Mouse (Mus musculus): Measurements from ENCODE around the gene Wdr3. TPM values are rescaled to one million over a fixed set of nuclear protein-coding genes. Genes with fewer than 3 reads are reported as not detected.
A peak's percentile ranks its signal among the peaks of the same experiment; 100 is the strongest.

The Wdr3 gene
- polyA plus RNA-seq, 1 experiment from 2014 or later, result 36.3 TPM

DNA sequence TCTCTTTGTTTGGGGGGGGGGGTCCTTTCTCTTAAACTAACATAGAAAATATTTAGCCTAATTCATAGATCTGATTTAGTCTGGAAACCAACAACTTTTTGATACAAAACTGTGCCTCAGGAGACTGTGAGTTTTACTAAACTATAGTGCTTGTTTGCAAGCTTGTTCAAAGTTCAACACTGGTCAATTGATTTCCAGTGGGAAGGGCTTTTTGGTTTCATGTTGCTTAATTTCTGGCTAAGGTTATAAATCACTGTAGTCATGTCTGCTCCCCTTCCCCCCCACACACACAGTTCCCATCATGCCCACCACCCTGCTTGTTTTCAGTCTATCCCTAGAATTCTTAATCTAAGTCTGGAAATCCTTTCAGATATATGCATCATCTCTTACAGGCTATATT lies 2.8 kb upstream of the Wdr3 start:
- Histone ChIP-seq H3K4me1 (ENCODE audit: control insufficient read depth, insufficient read depth, low read length) (peaks cover 7% of the 10 kb centered on the region; the same call in 1 of the 2 replicates), H3K9me3 (ENCODE audit: control insufficient read depth, low read depth, low read length) (no peaks in the 10 kb centered on the region), H3K27ac (ENCODE audit: low read length) (no peak overlapping the region), H3K4me3 (ENCODE audit: low read depth, low read length) (no peak overlapping the region), H3K36me3 (ENCODE audit: control insufficient read depth, insufficient read depth, low read length) (no peaks in the 10 kb centered on the region; the same call in 1 of the 2 replicates), H3K9ac (replicated peaks; ENCODE audit: low read depth, low read length) (no peak overlapping the region), H3K27me3 (ENCODE audit: control insufficient read depth, insufficient read depth, low read length) (no peaks in the 10 kb centered on the region), H3K4me2 (replicated peaks; ENCODE audit: low read depth, low read length) (no peak overlapping the region)
- no peak for ATAC-seq (ENCODE audit: insufficient number of reproducible peaks, insufficient read depth, low FRiP score, low read depth)

DNA sequence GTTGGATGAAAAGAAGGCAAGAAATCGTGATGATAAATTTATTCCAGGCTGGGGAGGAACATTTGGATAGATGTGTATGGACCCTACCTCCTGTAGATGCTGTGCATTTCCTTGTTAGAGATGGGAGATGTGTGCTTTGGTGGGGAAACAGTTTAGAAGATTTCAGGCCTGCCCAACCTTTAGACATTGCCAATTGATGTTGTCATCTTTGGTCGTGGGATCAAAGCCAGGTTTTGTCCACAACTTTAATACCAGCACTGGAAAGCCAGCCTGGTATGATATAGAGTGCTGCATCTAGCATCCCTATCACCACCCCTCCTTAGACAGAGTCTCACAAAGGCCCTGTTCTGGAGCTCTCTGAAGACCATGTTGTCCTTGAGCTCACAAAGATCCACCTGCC lies 1.3 kb upstream of the Wdr3 start:
- Histone ChIP-seq H3K4me1 (ENCODE audit: control insufficient read depth, insufficient read depth, low read length) (peaks cover 7% of the 10 kb centered on the region; the same call in 1 of the 2 replicates), H3K27me3 (ENCODE audit: control insufficient read depth, insufficient read depth, low read length) (no peaks in the 10 kb centered on the region), H3K4me3 (ENCODE audit: low read depth, low read length) (no peak overlapping the region), H3K36me3 (ENCODE audit: control insufficient read depth, insufficient read depth, low read length) (peaks cover 10% of the 10 kb centered on the region; the same call in 1 of the 2 replicates), H3K9ac (replicated peaks; ENCODE audit: low read depth, low read length) (no peak overlapping the region), H3K4me2 (replicated peaks; ENCODE audit: low read depth, low read length) (no peak overlapping the region), H3K9me3 (ENCODE audit: control insufficient read depth, low read depth, low read length) (no peaks in the 10 kb centered on the region), H3K27ac (ENCODE audit: low read length) (no peak overlapping the region)
- no peak for ATAC-seq (ENCODE audit: insufficient number of reproducible peaks, insufficient read depth, low FRiP score, low read depth)
- WGBS, result 82% methylated on average over 2 of the region's 2 CpGs

DNA sequence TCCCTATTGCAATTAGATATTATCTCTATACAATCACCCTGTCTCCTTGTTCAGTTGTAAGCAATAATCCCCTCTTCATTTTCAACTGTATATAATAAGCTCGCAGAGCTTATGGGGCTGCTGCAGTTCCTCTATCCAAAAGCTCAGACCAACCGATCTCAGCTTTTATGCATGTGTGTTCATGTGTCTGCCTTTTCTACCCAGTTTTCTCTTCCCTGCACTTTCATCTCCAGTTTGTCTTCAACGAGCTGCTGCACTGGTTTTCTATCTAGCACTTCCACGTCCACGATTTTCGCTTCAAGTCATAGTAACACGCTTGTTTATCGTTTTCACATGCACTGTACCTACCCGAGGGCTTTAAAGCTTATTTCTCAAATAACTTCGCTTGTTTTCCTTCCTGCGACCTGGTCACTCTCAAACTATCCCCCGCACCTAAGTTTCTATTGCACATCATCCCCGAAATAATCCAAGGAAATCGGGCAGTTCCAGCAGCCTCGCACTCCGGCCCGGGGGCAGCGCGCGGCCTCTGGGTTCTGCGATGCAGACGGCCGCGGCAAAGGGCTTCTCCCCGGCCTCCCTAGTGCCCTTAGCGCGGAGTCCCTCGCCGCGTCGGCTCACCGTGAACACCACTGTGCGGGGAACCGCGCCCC lies 417 bp downstream of the Wdr3 start:
- Histone ChIP-seq H3K9ac (replicated peaks; ENCODE audit: low read depth, low read length) (peak overlapping the region; percentile 77), H3K4me2 (replicated peaks; ENCODE audit: low read depth, low read length) (peak overlapping the region; percentile 54), H3K4me1 (ENCODE audit: control insufficient read depth, insufficient read depth, low read length) (peaks cover 7% of the 10 kb centered on the region; the same call in 1 of the 2 replicates), H3K9me3 (ENCODE audit: control insufficient read depth, low read depth, low read length) (no peaks in the 10 kb centered on the region), H3K4me3 (ENCODE audit: low read depth, low read length) (peak overlapping the region; percentile 84), H3K27ac (ENCODE audit: low read length) (no peak overlapping the region), H3K36me3 (ENCODE audit: control insufficient read depth, insufficient read depth, low read length) (peaks cover 21% of the 10 kb centered on the region), H3K27me3 (ENCODE audit: control insufficient read depth, insufficient read depth, low read length) (no peaks in the 10 kb centered on the region)
- ATAC-seq (ENCODE audit: insufficient number of reproducible peaks, insufficient read depth, low FRiP score, low read depth), result no peak
- 1% methylated on average over 35 of the region's 35 CpGs for WGBS

GRCm38 (mm10) chr3:100160682-100161445 lies 1.3 kb downstream of the Wdr3 start:
- no peak for ATAC-seq (ENCODE audit: insufficient number of reproducible peaks, insufficient read depth, low FRiP score, low read depth)
- 81% methylated on average over 15 of the region's 15 CpGs for WGBS
- H3K27ac ChIP-seq (ENCODE audit: low read length), result no peak overlapping the region

GRCm38 (mm10) chr3:100122445-100122844 lies 39.8 kb downstream of the Wdr3 start:
- no peak overlapping the region for H3K9ac ChIP-seq (replicated peaks; ENCODE audit: low read depth, low read length)
- 33% methylated on average over 1 of the region's 1 CpGs for WGBS
- ATAC-seq (ENCODE audit: insufficient number of reproducible peaks, insufficient read depth, low FRiP score, low read depth), result no peak
- no peaks in the 10 kb centered on the region for H3K27me3 ChIP-seq (ENCODE audit: control insufficient read depth, insufficient read depth, low read length)
- no peaks in the 10 kb centered on the region for H3K9me3 ChIP-seq (ENCODE audit: control insufficient read depth, low read depth, low read length)
- no peak overlapping the region for H3K4me2 ChIP-seq (replicated peaks; ENCODE audit: low read depth, low read length)
- H3K4me3 ChIP-seq (ENCODE audit: low read depth, low read length), result no peak overlapping the region
- H3K36me3 ChIP-seq (ENCODE audit: control insufficient read depth, insufficient read depth, low read length), result no peaks in the 10 kb centered on the region
- no peak overlapping the region for H3K27ac ChIP-seq (ENCODE audit: low read length)
- H3K4me1 ChIP-seq (ENCODE audit: control insufficient read depth, insufficient read depth, low read length), result no peaks in the 10 kb centered on the region

More at GRCm38 (mm10) chr3:100160682-100161445, 1.3 kb downstream of the Wdr3 start:
- H3K9me3 ChIP-seq (ENCODE audit: control insufficient read depth, low read depth, low read length), result no peaks in the 10 kb centered on the region
- peaks cover 28% of the 10 kb centered on the region for H3K36me3 ChIP-seq (ENCODE audit: control insufficient read depth, insufficient read depth, low read length)
- H3K4me3 ChIP-seq (ENCODE audit: low read depth, low read length), result peak overlapping the region; percentile 84
- H3K9ac ChIP-seq (replicated peaks; ENCODE audit: low read depth, low read length), result no peak overlapping the region
- H3K27me3 ChIP-seq (ENCODE audit: control insufficient read depth, insufficient read depth, low read length), result no peaks in the 10 kb centered on the region
- peaks cover 7% of the 10 kb centered on the region; the same call in 1 of the 2 replicates for H3K4me1 ChIP-seq (ENCODE audit: control insufficient read depth, insufficient read depth, low read length)
- H3K4me2 ChIP-seq (replicated peaks; ENCODE audit: low read depth, low read length), result peak overlapping the region; percentile 54

GRCm38 (mm10) chr3:100121961-100122360 lies 40.2 kb downstream of the Wdr3 start:
- no peaks in the 10 kb centered on the region for H3K27me3 ChIP-seq (ENCODE audit: control insufficient read depth, insufficient read depth, low read length)
- H3K27ac ChIP-seq (ENCODE audit: low read length), result no peak overlapping the region
- ATAC-seq (ENCODE audit: insufficient number of reproducible peaks, insufficient read depth, low FRiP score, low read depth), result no peak
- H3K4me1 ChIP-seq (ENCODE audit: control insufficient read depth, insufficient read depth, low read length), result no peaks in the 10 kb centered on the region
- no peak overlapping the region for H3K4me3 ChIP-seq (ENCODE audit: low read depth, low read length)
- no peak overlapping the region for H3K9ac ChIP-seq (replicated peaks; ENCODE audit: low read depth, low read length)
- H3K36me3 ChIP-seq (ENCODE audit: control insufficient read depth, insufficient read depth, low read length), result no peaks in the 10 kb centered on the region
- H3K4me2 ChIP-seq (replicated peaks; ENCODE audit: low read depth, low read length), result no peak overlapping the region
- H3K9me3 ChIP-seq (ENCODE audit: control insufficient read depth, low read depth, low read length), result no peaks in the 10 kb centered on the region
- 59% methylated on average over 2 of the region's 2 CpGs for WGBS

DNA sequence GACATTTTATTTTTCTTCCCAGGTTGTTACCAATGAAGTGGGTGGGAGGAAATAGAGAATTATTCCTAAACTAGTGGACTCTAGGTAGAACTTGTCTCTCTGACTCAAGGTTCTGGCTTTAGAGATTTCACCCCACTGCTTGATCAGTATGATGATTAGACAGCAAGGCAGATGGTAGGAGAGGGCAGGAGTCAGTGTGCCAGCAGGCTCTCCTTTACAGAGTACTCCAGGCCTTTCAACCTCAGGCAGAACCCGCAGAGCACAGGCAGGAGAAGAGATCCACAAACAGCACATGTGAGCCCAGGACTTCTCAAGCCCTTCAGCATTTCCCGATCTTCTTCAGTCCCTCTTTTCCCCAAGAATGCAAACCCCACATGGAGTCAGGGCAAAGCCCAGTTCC lies 43.5 kb downstream of the Wdr3 start:
- Histone ChIP-seq H3K27ac (ENCODE audit: low read length) (no peak overlapping the region), H3K4me2 (replicated peaks; ENCODE audit: low read depth, low read length) (no peak overlapping the region), H3K4me3 (ENCODE audit: low read depth, low read length) (no peak overlapping the region), H3K36me3 (ENCODE audit: control insufficient read depth, insufficient read depth, low read length) (no peaks in the 10 kb centered on the region), H3K9ac (replicated peaks; ENCODE audit: low read depth, low read length) (no peak overlapping the region), H3K4me1 (ENCODE audit: control insufficient read depth, insufficient read depth, low read length) (no peaks in the 10 kb centered on the region), H3K27me3 (ENCODE audit: control insufficient read depth, insufficient read depth, low read length) (no peaks in the 10 kb centered on the region), H3K9me3 (ENCODE audit: control insufficient read depth, low read depth, low read length) (no peaks in the 10 kb centered on the region)
- ATAC-seq (ENCODE audit: insufficient number of reproducible peaks, insufficient read depth, low FRiP score, low read depth), result no peak
- 75% methylated on average over 2 of the region's 2 CpGs for WGBS

- WGBS, result 87% methylated on average over 2 of the region's 2 CpGs
- Histone ChIP-seq H3K27ac (ENCODE audit: low read length) (no peak overlapping the region), H3K9ac (replicated peaks; ENCODE audit: low read depth, low read length) (no peak overlapping the region), H3K4me1 (ENCODE audit: control insufficient read depth, insufficient read depth, low read length) (no peaks in the 10 kb centered on the region), H3K4me2 (replicated peaks; ENCODE audit: low read depth, low read length) (no peak overlapping the region), H3K4me3 (ENCODE audit: low read depth, low read length) (no peak overlapping the region), H3K27me3 (ENCODE audit: control insufficient read depth, insufficient read depth, low read length) (no peaks in the 10 kb centered on the region), H3K36me3 (ENCODE audit: control insufficient read depth, insufficient read depth, low read length) (no peaks in the 10 kb centered on the region), H3K9me3 (ENCODE audit: control insufficient read depth, low read depth, low read length) (no peaks in the 10 kb centered on the region)
- ATAC-seq (ENCODE audit: insufficient number of reproducible peaks, insufficient read depth, low FRiP score, low read depth), result no peak
Measured at GRCm38 (mm10) chr3:100106736-100107135, 55.5 kb downstream of the Wdr3 start.
